Mouse (Mus musculus) left cerebral cortex, adult 2 months (tissue): ENCODE results near the gene Slc41a1. TPM values are rescaled to one million over a fixed set of nuclear protein-coding genes. Genes with fewer than 3 reads are reported as not detected.

Experiments used
- DNase-seq, 2 experiments: peaks; one replicate each; pipeline ENCODE4 v3.0.0; 2021 to 2022; ENCODE audit warnings: low spot score in 2 of 2, mixed read lengths in 1 of 2; ENCODE audit errors: extremely low spot score in 1 of 2
- H3K27ac ChIP-seq: fragments of 200-600 bp; 2 replicates; pipeline ENCODE4 v1.8.1; 2022
- H3K4me3 ChIP-seq: fragments of 200-600 bp; 2 replicates; pipeline ENCODE4 v1.8.1; 2022
- CTCF ChIP-seq: fragments of 200-600 bp; IDR thresholded peaks from 2 replicates; pipeline ENCODE4 v1.8.1; 2022; ENCODE audit warnings: antibody characterized with exemption, mild to moderate bottlenecking, moderate library complexity
- intact Hi-C: fragments of 180-260 bp; cut with DNase I; formaldehyde crosslinking; loops from one replicate; pipeline ENCODE4 v1.15.1; 2025
- long read RNA-seq, 2 experiments: library from polyadenylated mRNA; stranded (forward); transcript quantifications; one replicate each; pipeline ENCODE4 v2.0.0; 2021; ENCODE audit warnings: borderline mapping rate in 2 of 2
- total RNA-seq, 2 experiments: library from RNA; stranded (reverse); gene quantifications; 2 replicates each; pipeline ENCODE4 v1.2.3; 2021

Slc41a1 gene
- 10 to 100 TPM; 42.6 to 46.8 TPM for total RNA-seq
- long read RNA-seq, experiment 1, full-length matches to known transcripts = 47 of 71 reads
- long read RNA-seq, experiment 1, partial matches to known transcripts = 12 of 71 reads
- long read RNA-seq, experiment 1, other reads (novel, unspliced or antisense) = 12 of 71 reads
- long read RNA-seq, experiment 2, full-length matches to known transcripts = 49 of 66 reads
- long read RNA-seq, experiment 2, partial matches to known transcripts = 6 of 66 reads
- long read RNA-seq, experiment 2, other reads (novel, unspliced or antisense) = 11 of 66 reads

DNA sequence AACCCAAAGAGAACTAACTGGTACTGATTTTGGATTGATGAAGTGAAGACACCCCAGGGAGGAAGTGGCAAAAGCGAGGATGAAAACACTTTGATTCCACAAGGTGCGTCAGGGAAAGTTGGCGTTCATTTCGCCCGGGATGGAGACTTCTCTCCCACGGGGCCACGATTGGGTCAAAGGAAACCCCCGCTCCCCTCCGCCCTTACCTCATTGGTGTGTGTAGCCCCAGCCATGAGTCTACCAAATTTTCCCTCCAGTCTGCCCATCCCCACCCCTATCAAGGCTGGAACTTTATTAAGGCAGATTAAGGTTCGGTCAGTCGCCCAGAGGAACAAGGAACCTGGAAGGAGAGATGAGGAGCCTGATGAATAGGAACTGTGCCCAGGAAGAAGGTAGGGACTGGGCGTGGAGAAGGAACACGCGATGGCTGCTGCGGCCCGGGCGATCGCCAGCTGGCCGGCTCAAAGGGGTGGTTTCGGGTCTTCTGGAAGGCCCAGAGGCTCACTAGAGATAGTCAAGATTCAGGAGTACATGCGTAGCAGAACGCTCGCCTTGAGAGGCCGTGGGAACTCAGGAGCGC, at the start of gene Slc41a1:
Slc41a1 (plus strand) TSS at position 287 of the 580 bp plus-strand sequence.
- intact Hi-C loops = no loop called here
- Histone ChIP-seq H3K4me3 (peak within 1 kb of the TSS; percentile 87), H3K27ac (peak within 1 kb of the TSS; percentile 94)
- no peak for TF ChIP-seq CTCF
- DNase-seq = no peak

DNA sequence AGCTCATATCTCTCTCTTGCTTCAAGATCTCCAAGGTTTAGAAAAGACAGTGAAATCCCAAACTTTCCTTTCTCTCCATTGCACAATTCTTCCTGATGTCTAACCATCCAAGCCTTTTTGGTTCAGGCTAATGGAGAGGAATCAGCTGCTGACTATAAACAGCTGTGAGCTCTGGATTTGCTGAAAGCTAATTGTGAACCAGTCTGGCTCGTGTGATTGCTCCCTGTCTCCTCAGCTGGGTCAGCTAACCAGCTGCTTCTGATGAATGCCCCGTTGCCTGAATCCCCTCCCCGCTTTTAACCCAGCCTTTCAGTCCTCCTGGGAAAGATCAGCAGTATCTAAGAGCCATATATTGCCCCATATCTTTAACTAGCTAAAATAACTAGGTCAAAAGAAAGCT, 32.7 kb upstream of the Slc41a1 start:
- intact Hi-C loops = no loop called here
- DNase-seq = no peak
- TF ChIP-seq CTCF = no peak
- Histone ChIP-seq H3K4me3 (no peak overlapping the region), H3K27ac (no peak overlapping the region)

DNA sequence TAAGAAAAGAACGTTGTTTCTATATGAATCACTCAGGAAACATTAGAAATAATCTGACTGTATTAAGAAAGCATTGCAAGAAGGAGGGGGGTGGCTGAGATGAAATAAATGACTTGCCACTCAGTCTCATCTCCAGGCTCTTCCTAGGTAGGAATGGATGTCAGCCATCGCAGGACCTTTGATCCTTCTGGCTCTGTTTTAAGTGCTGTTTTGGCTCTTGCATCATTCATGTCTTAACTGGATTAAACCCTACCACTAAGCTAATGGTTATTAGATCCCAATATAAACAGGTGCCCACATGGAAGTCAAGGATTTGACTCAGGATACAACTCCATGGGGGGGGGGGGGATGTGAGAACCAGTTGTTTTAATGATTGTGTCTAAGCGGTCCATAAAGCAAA, 32.1 kb upstream of the Slc41a1 start:
- DNase-seq = no peak
- intact Hi-C loops = no loop called here
- no peak overlapping the region for H3K4me3 ChIP-seq
- TF ChIP-seq CTCF = no peak
- H3K27ac ChIP-seq = no peak overlapping the region

DNA sequence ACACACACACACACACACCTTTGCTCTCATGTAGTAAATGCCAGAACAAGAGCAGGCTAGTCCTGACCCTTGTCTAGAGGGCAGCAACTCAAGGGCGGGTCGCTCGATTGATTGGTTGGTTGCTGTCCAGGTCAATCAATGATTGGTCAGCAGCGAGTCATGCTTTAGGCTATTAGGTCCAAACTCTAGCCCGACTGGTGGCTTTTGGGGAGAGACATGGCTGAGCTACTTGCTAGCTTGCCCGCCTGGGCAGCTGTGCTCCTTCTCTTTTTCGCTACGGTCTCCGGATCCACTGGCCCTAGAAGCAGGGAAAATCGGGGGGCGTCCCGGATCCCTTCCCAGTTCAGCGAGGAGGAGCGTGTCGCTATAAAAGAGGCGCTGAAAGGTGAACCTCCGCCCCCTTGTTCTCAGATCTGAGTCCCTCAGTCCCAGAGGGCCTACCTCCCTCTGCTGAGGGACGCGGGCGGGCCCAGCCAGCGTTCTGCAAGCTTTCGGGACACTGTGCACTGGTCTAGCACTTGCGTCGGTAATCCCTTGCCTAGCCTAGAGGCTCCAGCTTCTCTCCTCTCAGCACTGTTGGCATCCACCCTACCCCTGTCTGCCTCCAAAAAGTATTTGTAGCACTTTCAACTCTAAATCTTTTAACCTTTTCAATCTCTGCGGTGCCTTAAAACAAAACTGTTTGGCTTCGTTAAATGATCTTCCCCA, 29.9 kb upstream of the Slc41a1 start, which contains the start of gene Pm20d1:
Pm20d1 (plus strand) TSS at position 180 of the 708 bp plus-strand sequence.
- DNase-seq = no peak
- Histone ChIP-seq H3K4me3 (peak within 1 kb of the TSS; percentile 23; the same call in 1 of the 2 replicates), H3K27ac (no peak within 1 kb of the TSS)
- intact Hi-C loops = no loop called here
- TF ChIP-seq CTCF = no peak

DNA sequence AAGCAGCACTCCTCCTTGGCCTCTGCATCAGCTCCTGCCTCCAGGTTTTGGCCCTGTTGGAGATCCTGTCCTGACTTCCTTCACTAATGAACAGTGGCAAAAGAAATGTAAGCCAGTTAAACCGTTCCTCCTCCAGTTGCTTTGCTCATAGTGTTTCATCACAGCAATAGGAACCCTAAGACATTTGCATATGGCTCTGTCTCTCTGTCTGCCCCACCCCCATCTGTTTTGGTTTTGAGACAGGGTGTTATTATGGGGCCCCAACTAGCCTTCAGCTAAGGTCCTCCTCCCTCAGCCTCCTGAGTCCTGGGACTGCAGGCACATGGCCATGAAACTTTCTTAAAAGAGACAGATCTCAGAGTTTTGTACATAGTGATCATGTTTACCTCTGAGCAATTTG, 27.3 kb upstream of the Slc41a1 start:
- intact Hi-C loops = no loop called here
- Histone ChIP-seq H3K27ac (no peak overlapping the region), H3K4me3 (no peak overlapping the region)
- TF ChIP-seq CTCF = no peak
- DNase-seq = no peak

DNA sequence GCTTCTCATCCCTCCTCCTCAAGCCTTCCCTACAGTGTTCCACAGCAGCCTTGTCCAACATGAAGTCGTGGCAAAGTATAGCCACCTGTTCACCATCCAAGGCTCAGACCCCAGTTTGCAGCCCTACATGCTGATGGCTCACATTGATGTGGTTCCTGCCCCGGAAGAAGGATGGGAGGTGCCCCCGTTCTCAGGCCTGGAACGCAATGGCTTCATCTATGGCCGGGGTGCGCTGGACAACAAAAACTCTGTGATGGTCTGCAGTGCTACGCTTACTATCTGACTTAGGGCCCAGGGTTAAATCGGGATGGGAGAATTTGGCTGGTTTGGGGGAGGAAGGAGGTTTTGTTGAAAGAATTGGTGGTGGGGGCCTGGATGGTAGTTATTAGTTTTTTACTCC, 26.2 kb upstream of the Slc41a1 start:
- no peak for DNase-seq
- intact Hi-C loops = no loop called here
- H3K27ac ChIP-seq = no peak overlapping the region
- no peak for TF ChIP-seq CTCF
- no peak overlapping the region for H3K4me3 ChIP-seq

DNA sequence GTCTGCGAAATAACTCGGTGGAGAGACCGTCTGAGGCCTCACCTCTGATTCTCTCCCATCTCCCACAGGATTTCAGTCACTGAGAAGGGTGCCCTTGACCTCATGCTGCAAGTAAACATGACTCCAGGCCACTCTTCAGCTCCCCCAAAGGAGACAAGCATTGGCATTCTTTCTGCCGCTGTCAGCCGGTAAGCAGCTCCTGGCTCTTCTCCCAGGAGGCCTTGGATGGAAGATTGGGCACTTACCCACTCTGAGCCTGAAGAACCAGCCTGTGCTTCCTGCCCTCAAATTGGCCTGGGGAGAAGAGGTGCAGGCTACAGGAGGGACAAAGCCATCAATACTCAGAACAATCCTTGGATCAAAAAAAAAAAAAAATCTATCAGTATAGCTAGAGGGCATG, 24.6 kb upstream of the Slc41a1 start:
- TF ChIP-seq CTCF = no peak
- Histone ChIP-seq H3K4me3 (no peak overlapping the region), H3K27ac (no peak overlapping the region)
- intact Hi-C loops = no loop called here
- DNase-seq = no peak

DNA sequence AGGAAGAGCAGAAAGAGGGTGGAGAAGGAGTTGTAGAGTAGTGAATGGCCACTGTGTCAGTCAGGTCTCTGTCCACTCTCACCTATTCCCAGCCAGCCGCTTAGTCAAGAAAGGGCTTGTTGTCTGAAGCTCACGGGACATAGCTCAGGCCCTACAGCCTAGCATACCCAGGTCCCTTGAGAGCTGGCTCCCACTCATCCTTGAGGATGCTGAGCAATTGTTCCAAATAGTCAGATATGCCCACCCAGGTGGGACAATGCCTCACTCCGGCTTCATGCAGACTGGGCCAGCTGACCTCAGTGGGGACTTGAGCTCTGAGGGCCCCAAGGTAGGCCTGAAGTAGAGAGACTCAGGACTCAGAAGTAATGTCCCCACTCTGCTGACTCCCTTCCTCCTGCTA, 23.1 kb upstream of the Slc41a1 start:
- no peak for DNase-seq
- TF ChIP-seq CTCF = no peak
- intact Hi-C loops = no loop called here

DNA sequence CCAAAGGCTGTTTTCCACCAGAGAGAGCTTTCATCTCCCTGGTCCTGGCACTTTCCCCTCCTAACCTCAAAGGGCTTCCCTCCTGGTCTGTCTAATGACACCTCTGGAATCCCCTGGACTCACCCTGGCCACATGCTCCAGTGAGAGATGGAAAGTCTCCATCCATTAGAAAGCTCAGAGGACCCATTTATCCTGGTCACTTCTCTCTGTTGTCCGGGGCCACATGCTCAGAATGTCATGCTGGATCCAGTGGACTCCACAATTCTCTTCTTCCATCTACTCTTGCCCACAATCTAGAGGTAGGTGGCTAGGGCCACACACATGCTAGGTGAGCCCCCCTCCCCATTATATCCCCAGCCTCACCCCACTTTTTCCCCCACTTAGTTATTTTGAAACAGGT, 18.3 kb upstream of the Slc41a1 start:
- no peak for TF ChIP-seq CTCF
- no peak overlapping the region for H3K4me3 ChIP-seq
- DNase-seq = no peak
- H3K27ac ChIP-seq = no peak overlapping the region
- intact Hi-C loops = no loop called here

More for the DNA sequence above, 23.1 kb upstream of the Slc41a1 start:
- Histone ChIP-seq H3K4me3 (no peak overlapping the region), H3K27ac (no peak overlapping the region)

DNA sequence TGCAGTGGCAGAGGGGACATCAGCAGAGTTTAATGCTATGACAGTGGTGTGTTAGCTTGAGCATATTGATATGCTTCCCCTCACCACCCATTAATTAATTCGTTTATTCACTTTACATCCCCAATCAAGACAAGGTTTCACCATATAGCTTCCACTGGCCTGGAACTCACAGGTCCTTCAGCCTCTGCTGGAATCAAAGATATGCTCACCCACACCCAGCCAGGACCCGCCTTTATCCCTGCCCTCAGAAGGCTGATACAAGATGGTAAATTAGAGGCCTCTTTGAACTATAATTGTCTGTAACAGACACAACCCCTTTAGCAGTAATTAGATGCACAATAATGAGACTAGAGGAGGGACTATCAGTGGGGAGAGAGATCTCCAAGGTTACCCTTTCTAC, 17.6 kb upstream of the Slc41a1 start:
- intact Hi-C loops = no loop called here
- no peak for TF ChIP-seq CTCF
- no peak for DNase-seq

DNA sequence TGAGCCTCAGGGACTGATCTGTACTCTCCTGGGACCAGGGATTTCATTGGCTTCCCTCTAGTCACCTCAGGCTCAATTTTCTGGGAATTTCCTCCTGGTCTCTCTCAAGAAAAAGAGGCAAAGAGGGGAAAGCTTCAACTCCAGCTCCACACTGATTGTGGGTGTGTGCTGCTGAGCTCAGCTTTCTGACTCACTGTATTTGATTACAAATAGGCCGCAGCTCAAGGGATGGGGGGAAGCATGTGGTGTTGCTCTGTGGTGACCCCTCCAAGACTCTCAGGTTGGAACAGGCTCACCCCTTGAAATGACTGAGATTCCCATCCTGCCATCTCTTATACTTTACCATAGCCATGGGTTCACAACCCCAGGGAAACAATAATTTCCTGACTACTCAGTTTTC, 15.9 kb upstream of the Slc41a1 start:
- DNase-seq = no peak
- intact Hi-C loops = no loop called here
- no peak for TF ChIP-seq CTCF
- Histone ChIP-seq H3K27ac (no peak overlapping the region), H3K4me3 (no peak overlapping the region)

More for the DNA sequence above, 17.6 kb upstream of the Slc41a1 start:
- Histone ChIP-seq H3K27ac (no peak overlapping the region), H3K4me3 (no peak overlapping the region)

DNA sequence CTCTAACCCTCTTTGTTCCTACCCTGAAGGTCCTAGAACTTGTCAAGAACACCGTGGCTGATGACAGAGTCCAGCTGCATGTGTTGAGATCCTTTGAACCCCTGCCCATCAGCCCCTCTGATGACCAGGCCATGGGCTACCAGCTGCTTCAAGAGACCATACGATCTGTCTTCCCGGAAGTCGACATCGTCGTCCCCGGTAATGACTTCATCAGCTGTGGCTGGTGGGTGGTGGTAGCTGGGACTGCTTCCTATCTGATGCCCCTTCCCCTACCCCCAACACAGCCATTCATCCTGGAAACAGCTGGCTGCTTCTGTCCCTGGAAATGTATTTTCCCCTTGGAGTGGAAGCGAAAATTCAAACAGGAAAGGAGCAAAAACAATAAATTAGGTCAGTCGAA, 15.3 kb upstream of the Slc41a1 start:
- intact Hi-C loops = no loop called here
- Histone ChIP-seq H3K27ac (no peak overlapping the region), H3K4me3 (no peak overlapping the region)
- no peak for DNase-seq
- TF ChIP-seq CTCF = no peak
